Mouse (Mus musculus) activated CD4-positive, CD25-positive, alpha-beta regulatory T cell, adult 4 months (primary cell): ENCODE measurements at regions not wholly inside any gene's neighbourhood (a gene's known extent, or its start where the extent isn't known, plus 50 kb on each side); places are given as distances from the start of the nearest gene placed in this dataset.
"Not testable (repeated sequence)": the region's sequence is repeated elsewhere in the genome, so short reads cannot be mapped to it uniquely, and the experiment has no call there.

Experiments used
- ATAC-seq: one replicate; pipeline ENCODE4 v1.8.0; 2017

GRCm38 (mm10) chr9:84461441-84461840, 536.5 kb downstream of the Bckdhb start:
- ATAC-seq = no peak

GRCm38 (mm10) chr9:84466741-84467140, 541.8 kb downstream of the Bckdhb start:
- peak; percentile 52 for ATAC-seq

- no peak for ATAC-seq
Observed at GRCm38 (mm10) chr9:84472696-84473095, 547.8 kb downstream of the Bckdhb start.

- no peak for ATAC-seq
Observed at GRCm38 (mm10) chr9:84475906-84476305, 551.0 kb downstream of the Bckdhb start.

GRCm38 (mm10) chr9:84499507-84499906, 574.6 kb downstream of the Bckdhb start:
- no peak for ATAC-seq

GRCm38 (mm10) chr9:84502981-84503380, 578.0 kb downstream of the Bckdhb start:
- not testable (repeated sequence) for ATAC-seq

GRCm38 (mm10) chr9:84517064-84517463, 592.1 kb downstream of the Bckdhb start:
- no peak for ATAC-seq

GRCm38 (mm10) chr9:84545431-84545830, 620.5 kb downstream of the Bckdhb start:
- ATAC-seq = no peak

- ATAC-seq = no peak
Observed at GRCm38 (mm10) chr9:84548012-84548660, 623.2 kb downstream of the Bckdhb start.

GRCm38 (mm10) chr9:84555237-84555636, 630.3 kb downstream of the Bckdhb start:
- ATAC-seq = no peak

GRCm38 (mm10) chr9:84556261-84556844, 631.4 kb downstream of the Bckdhb start:
- no peak for ATAC-seq

- no peak for ATAC-seq
Observed at GRCm38 (mm10) chr9:84558346-84558745, 633.4 kb downstream of the Bckdhb start.

- ATAC-seq = no peak
Observed at GRCm38 (mm10) chr9:84569533-84569932, 644.6 kb downstream of the Bckdhb start.

GRCm38 (mm10) chr9:84577781-84578180, 652.8 kb downstream of the Bckdhb start:
- no peak for ATAC-seq

GRCm38 (mm10) chr9:84587791-84588190, 662.8 kb downstream of the Bckdhb start:
- no peak for ATAC-seq

GRCm38 (mm10) chr9:84594724-84595123, 669.8 kb downstream of the Bckdhb start:
- ATAC-seq = no peak
